Mouse (Mus musculus): ENCODE measurements around the gene Bcam. TPM values are rescaled to one million over a fixed set of nuclear protein-coding genes. Genes with fewer than 3 reads are reported as not detected.
A peak's percentile ranks its signal among the peaks of the same experiment; 100 is the strongest.

Gene Bcam
- total RNA-seq, 2 experiments from 2014 or later: 62.4 to 75.1 TPM

GRCm38 (mm10) chr7:19785874-19786458 lies 15.2 kb upstream of the Bcam start:
- no peak for DNase-seq

GRCm38 (mm10) chr7:19784764-19785535 lies 14.1 kb upstream of the Bcam start:
- no peak for DNase-seq

- DNase-seq: peak; percentile 44
These were observed 12.8 kb upstream of the Bcam start for GRCm38 (mm10) chr7:19783630-19784029.

- DNase-seq: peak; percentile 62
These were observed 11.8 kb upstream of the Bcam start for GRCm38 (mm10) chr7:19782645-19783044.

- DNase-seq: no peak
These were observed 10.9 kb upstream of the Bcam start for GRCm38 (mm10) chr7:19781741-19782140.

- no peak for DNase-seq
These were observed 9.1 kb upstream of the Bcam start for GRCm38 (mm10) chr7:19779903-19780302.

- DNase-seq: no peak
These were observed 7.8 kb upstream of the Bcam start for GRCm38 (mm10) chr7:19778645-19779044.

GRCm38 (mm10) chr7:19777049-19777723 lies 6.4 kb upstream of the Bcam start:
- DNase-seq: no peak

- no peak for DNase-seq
These were observed 866 bp upstream of the Bcam start for GRCm38 (mm10) chr7:19771682-19772081.

GRCm38 (mm10) chr7:19770375-19770754 lies 451 bp downstream of the Bcam start:
- peak; percentile 96 for DNase-seq

- peak; percentile 28 for DNase-seq
These were observed 1.1 kb downstream of the Bcam start for GRCm38 (mm10) chr7:19769434-19770374.

- no peak for DNase-seq
These were observed 1.8 kb downstream of the Bcam start for GRCm38 (mm10) chr7:19769001-19769400.

- DNase-seq: no peak
These were observed 2.6 kb downstream of the Bcam start for GRCm38 (mm10) chr7:19768251-19768650.

GRCm38 (mm10) chr7:19764581-19764980 lies 6.2 kb downstream of the Bcam start:
- no peak for DNase-seq

GRCm38 (mm10) chr7:19763829-19764477 lies 6.9 kb downstream of the Bcam start:
- DNase-seq: no peak

- no peak for DNase-seq
These were observed 8.5 kb downstream of the Bcam start for GRCm38 (mm10) chr7:19762283-19762682.

- no peak for DNase-seq
These were observed 10.8 kb downstream of the Bcam start for GRCm38 (mm10) chr7:19760021-19760420.

- DNase-seq: no peak
These were observed 12.2 kb downstream of the Bcam start for GRCm38 (mm10) chr7:19758623-19759022.

GRCm38 (mm10) chr7:19755851-19756786 lies 14.7 kb downstream of the Bcam start:
- DNase-seq: peak; percentile 70

- DNase-seq: no peak
These were observed 15.8 kb downstream of the Bcam start for GRCm38 (mm10) chr7:19755008-19755407.

- DNase-seq: no peak
These were observed 16.8 kb downstream of the Bcam start for GRCm38 (mm10) chr7:19754065-19754464.

All from adrenal gland, postnatal 10 days (tissue).